ENCODE assay signal across 8 mouse cellular contexts in genomic region chr13:44408960-44409719, GRCm38 (mm10).
DNase-seq lines count a peak whose midpoint lies in the region; ATAC-seq and TF ChIP-seq lines count a peak whose summit lies in the region.

No protein-coding gene starts in this region.

- H3K36me3 ChIP-seq in heart, embryonic 16.5 days (ENCODE audit: control insufficient read depth, insufficient read depth): no peaks in the 10 kb centered on the region
- no peaks in the 10 kb centered on the region for H3K36me3 ChIP-seq in limb, embryonic 13.5 days
- no peaks in the 10 kb centered on the region for H3K36me3 ChIP-seq in stomach, embryonic 16.5 days (ENCODE audit: control insufficient read depth, insufficient read depth, low read length)

- no peaks in the 10 kb centered on the region for H3K27me3 ChIP-seq in cerebellum, adult 2 months (ENCODE audit: control insufficient read depth, insufficient read depth, low read length)
- H3K27me3 ChIP-seq in heart, embryonic 16.5 days (ENCODE audit: control insufficient read depth, insufficient read depth, low read length): no peaks in the 10 kb centered on the region
- 0 out of 2 replicates have a peak, but pooled peaks cover 4% of the 10 kb centered on the region for H3K27me3 ChIP-seq in limb, embryonic 13.5 days
- H3K27me3 ChIP-seq in stomach, embryonic 16.5 days (ENCODE audit: control insufficient read depth, insufficient read depth, low read length): no peaks in the 10 kb centered on the region

- no peaks in the 10 kb centered on the region for H3K9me3 ChIP-seq in heart, embryonic 16.5 days (replicated peaks; ENCODE audit: control insufficient read depth, low read length)
- no peaks in the 10 kb centered on the region for H3K9me3 ChIP-seq in limb, embryonic 13.5 days
- no peaks in the 10 kb centered on the region for H3K9me3 ChIP-seq in stomach, embryonic 16.5 days (replicated peaks; ENCODE audit: control insufficient read depth, low read length)

- DNase-seq in MN1 (ENCODE audit: low spot score): peak; percentile 55
- DNase-seq in cerebellum, adult 2 months: peak; percentile 54 to 67
- no peak for DNase-seq in frontal cortex, adult 2 months (ENCODE audit: extremely low spot score in 1 of 2, low spot score in 1 of 2)
- DNase-seq in frontal cortex, postnatal 36 days (ENCODE audit: low spot score in 2 of 2): no peak
- DNase-seq in right cerebral cortex, postnatal 14 days: no peak

- no peak for TF ChIP-seq CTCF in cerebellum, adult 2 months (IDR thresholded peaks at IDR 0.05; ENCODE audit: borderline replicate concordance, insufficient read depth, low read depth, low read length)

- no peak overlapping the region for H3K4me3 ChIP-seq in cerebellum, adult 2 months (replicated peaks; ENCODE audit: insufficient read depth, low read depth, low read length)
- H3K4me3 ChIP-seq in heart, embryonic 16.5 days (ENCODE audit: low read length): no peak overlapping the region
- H3K4me3 ChIP-seq in limb, embryonic 13.5 days: no peak overlapping the region
- H3K4me3 ChIP-seq in stomach, embryonic 16.5 days (replicated peaks; ENCODE audit: low read length): no peak overlapping the region

- no peak for ATAC-seq in heart, embryonic 16.5 days (replicated peaks; ENCODE audit: extremely low read depth, insufficient read depth, low FRiP score)
- ATAC-seq in limb, embryonic 13.5 days (ENCODE audit: low FRiP score, low read depth): no peak
- ATAC-seq in stomach, embryonic 16.5 days (ENCODE audit: insufficient read depth, low FRiP score): peak; percentile 87

- peaks cover 7% of the 10 kb centered on the region; the same call in 1 of the 2 replicates for H3K4me1 ChIP-seq in cerebellum, adult 2 months (ENCODE audit: control insufficient read depth, insufficient read depth, low read length)
- peaks cover 21% of the 10 kb centered on the region for H3K4me1 ChIP-seq in heart, embryonic 16.5 days (ENCODE audit: control insufficient read depth, insufficient read depth, low read length)
- H3K4me1 ChIP-seq in limb, embryonic 13.5 days: peaks cover 35% of the 10 kb centered on the region
- H3K4me1 ChIP-seq in stomach, embryonic 16.5 days (ENCODE audit: control insufficient read depth, insufficient read depth, low read length): peaks cover 10% of the 10 kb centered on the region; the same call in 1 of the 2 replicates

- H3K27ac ChIP-seq in cerebellum, adult 2 months (ENCODE audit: insufficient read depth, low read length): no peak overlapping the region
- H3K27ac ChIP-seq in heart, embryonic 16.5 days (ENCODE audit: low read length): peak overlapping the region; percentile 48
- no peak overlapping the region for H3K27ac ChIP-seq in limb, embryonic 13.5 days
- peak overlapping the region; percentile 53 for H3K27ac ChIP-seq in stomach, embryonic 16.5 days (ENCODE audit: low read length)

- H3K9ac ChIP-seq in heart, embryonic 16.5 days (ENCODE audit: low read length): 0 out of 2 replicates have a peak overlapping the region, but pooled peaks have one; percentile 26
- H3K9ac ChIP-seq in limb, embryonic 13.5 days: no peak overlapping the region
- 0 out of 2 replicates have a peak overlapping the region, but pooled peaks have one; percentile 22 for H3K9ac ChIP-seq in stomach, embryonic 16.5 days (ENCODE audit: low read length)

- no peak for TF ChIP-seq POLR2A in cerebellum, adult 2 months (IDR thresholded peaks at IDR 0.05; ENCODE audit: borderline replicate concordance, insufficient read depth, low read length)

- H3K4me2 ChIP-seq in heart, embryonic 16.5 days (ENCODE audit: low read depth, low read length): no peak overlapping the region
- H3K4me2 ChIP-seq in limb, embryonic 13.5 days (replicated peaks): 0 out of 2 replicates have a peak overlapping the region, but pooled peaks have one; percentile 17
- H3K4me2 ChIP-seq in stomach, embryonic 16.5 days (ENCODE audit: low read depth, low read length): peak overlapping the region; percentile 11; the same call in 1 of the 2 replicates

- WGBS in cerebellum, adult 2 months: 51% methylated on average over 14 of the region's 14 CpGs
- WGBS in heart, embryonic 16.5 days: 45% methylated on average over 14 of the region's 14 CpGs
- 44% methylated on average over 14 of the region's 14 CpGs for WGBS in limb, embryonic 13.5 days
- 51% methylated on average over 14 of the region's 14 CpGs for WGBS in stomach, embryonic 16.5 days

Comparison
In these comparisons a context has a peak if more than half of its experiments do, and no peak if none do; other contexts are left out.
1. DNase-seq: peak in MN1 (single experiment) and cerebellum, adult 2 months (2 of 2); none in frontal cortex, adult 2 months (0 of 2), frontal cortex, postnatal 36 days (0 of 2) and right cerebral cortex, postnatal 14 days (single experiment).
2. H3K27ac ChIP-seq: peak in heart, embryonic 16.5 days (single experiment) and stomach, embryonic 16.5 days (single experiment); none in cerebellum, adult 2 months (single experiment) and limb, embryonic 13.5 days (single experiment).